Mouse (Mus musculus) bone marrow, adult 2 months (tissue): ENCODE measurements around the gene Aldoart2.

Experiments used
- CTCF ChIP-seq: fragments of 200-500 bp; IDR thresholded peaks from 2 replicates; pipeline ENCODE4 v1.5.1; 2011; ENCODE audit warnings: low read length, control low read depth; ENCODE audit not compliant: control insufficient read depth, insufficient read depth
- POLR2A ChIP-seq: fragments of 200-500 bp; IDR thresholded peaks from 2 replicates; pipeline ENCODE4 v1.6.1; 2011; ENCODE audit warnings: low read depth, mild to moderate bottlenecking, control low read depth, low read length, borderline replicate concordance; ENCODE audit not compliant: control insufficient read depth

DNA sequence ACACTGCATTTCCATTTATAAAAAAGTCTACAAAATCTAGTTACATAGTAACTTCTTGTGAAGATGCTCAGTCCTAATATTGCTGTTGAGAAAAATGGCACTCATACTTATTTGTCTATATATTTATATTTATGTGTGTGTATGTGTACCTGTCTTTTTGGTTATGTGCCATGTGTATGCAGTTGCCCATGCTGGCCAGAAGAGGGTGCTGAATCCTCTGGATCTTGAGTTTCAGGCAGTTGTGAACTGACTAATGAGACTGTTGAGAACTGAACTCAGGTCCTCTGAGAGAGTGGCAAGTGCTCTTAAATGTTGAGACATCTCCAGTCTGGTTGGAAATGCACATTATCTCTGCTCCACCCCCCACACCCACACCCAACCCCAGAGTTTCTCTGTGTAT lies 8.1 kb downstream of the Aldoart2 start:
- no peak for TF ChIP-seq CTCF
- no peak for TF ChIP-seq POLR2A
